Mouse (Mus musculus) activated CD4-positive, CD25-positive, alpha-beta regulatory T cell, adult 4 months (primary cell): ENCODE measurements around the gene Orai1. TPM values are rescaled to one million over a fixed set of nuclear protein-coding genes. Genes with fewer than 3 reads are reported as not detected.
A peak's percentile ranks its signal among the peaks of the same experiment; 100 is the strongest.
"Not testable (repeated sequence)": the region's sequence is repeated elsewhere in the genome, so short reads cannot be mapped to it uniquely, and the experiment has no call there.

Experiments
- ATAC-seq: one replicate; pipeline ENCODE4 v1.8.0; 2017
- polyA plus RNA-seq, 2 experiments: library from polyadenylated mRNA; unstranded; fragments of 100-300 nt; shearing (Covaris generic); gene quantifications; one replicate each; pipeline ENCODE4 v1.2.1; 2017

The Orai1 gene
- polyA plus RNA-seq = 1 to 10 TPM; 8.1 to 9.4 TPM

- ATAC-seq = peak; percentile 70
Observed at GRCm38 (mm10) chr5:123014753-123015701, at the start of gene Orai1. TSS of gene Orai1 (plus strand) at chr5:123015074.

DNA sequence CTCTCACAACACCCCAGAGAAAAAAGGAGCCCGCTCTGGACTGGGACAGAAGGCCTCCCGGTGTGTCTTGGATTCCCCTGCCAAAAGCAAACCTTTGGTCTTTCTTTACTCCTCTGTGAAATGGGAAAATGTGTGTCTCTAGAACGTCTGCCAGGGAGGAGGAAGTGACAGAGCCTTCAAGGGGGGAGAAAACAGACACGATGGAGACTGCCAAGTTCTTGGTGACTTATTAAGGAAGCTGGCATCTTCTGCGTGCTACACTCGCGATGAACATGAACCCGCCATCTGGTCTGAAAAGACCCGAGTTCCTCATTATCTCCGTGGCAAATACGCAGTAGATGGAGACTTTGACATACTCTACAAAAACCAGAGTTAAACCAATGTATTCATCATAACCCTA, 49.4 kb upstream of the Orai1 start:
- no peak for ATAC-seq

DNA sequence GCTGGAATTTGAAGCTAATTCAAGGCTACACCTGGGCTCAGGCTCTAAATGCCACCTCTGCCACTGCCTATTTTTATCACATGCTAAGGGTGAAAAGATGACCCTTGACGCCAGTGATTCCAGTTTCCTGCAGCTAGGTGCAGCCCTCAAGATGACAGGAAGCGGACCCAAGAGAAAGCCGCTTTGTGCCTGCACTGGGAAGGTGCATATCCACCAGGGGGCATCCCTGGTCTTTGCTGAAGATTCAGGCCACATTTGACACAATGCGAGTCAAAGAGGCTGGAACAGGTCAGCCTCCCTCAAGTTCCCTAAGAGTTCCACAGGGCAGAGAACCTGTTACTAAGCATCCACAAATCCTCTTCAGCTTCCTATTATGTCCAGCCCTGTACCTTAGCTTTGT, 46.6 kb upstream of the Orai1 start:
- peak; percentile 54 for ATAC-seq

DNA sequence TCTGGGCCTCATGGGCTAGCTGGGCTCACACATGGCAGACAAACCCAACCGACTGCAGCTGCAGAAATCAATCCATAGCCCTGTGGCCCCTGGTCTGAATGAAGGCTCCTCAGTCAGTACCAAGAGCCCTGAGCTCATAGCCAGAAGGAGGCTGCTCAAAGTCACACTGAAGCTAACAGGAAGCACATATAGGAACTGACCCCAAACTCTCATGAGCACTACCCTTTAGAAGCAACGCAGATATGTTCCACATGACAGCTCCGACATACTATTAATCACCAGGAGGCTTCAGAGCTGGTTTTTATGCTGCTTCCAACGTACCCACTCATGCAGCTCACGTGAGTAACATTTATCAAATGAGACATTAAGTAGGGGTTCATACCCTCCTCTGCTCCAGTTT, 44.8 kb upstream of the Orai1 start:
- no peak for ATAC-seq

GRCm38 (mm10) chr5:122971438-122971837, 43.4 kb upstream of the Orai1 start:
- no peak for ATAC-seq

DNA sequence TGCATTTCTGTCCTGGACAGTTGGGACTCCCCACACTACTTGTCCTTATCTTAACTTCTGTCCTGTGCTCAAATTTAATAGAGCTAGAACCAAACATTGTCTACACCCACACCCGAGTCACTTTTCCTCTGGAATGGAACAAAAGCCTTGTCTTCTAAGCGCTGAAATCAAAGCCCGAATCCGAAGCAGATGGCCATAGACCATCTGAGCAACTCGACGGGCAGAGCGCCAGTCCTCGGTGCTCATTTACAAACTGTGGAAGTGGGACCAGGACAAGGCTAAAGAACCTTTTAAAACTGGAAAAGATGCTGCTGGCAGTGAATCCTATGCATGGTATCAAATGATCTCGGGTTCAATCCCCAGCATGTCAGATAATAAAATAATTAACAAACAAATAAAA, 42.8 kb upstream of the Orai1 start:
- ATAC-seq = no peak

DNA sequence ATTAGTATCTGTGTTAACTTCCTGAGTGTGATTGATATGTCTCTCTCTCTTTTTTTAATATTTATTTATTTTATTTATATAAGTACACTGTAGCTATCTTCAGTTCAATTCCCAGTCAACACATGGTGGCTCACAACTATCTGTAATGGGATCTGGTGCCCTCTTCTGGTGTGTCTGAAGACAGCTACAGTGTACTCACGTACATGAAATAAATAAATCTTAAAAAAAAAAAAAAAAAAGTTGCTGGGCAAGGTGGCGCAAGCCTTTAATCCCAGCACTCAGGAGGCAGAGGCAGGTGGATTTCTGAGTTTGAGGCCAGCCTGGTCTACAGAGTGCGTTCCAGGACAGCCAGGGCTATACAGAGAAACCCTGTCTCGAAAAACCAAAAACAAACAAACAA, 40.2 kb upstream of the Orai1 start:
- not testable (repeated sequence) for ATAC-seq

DNA sequence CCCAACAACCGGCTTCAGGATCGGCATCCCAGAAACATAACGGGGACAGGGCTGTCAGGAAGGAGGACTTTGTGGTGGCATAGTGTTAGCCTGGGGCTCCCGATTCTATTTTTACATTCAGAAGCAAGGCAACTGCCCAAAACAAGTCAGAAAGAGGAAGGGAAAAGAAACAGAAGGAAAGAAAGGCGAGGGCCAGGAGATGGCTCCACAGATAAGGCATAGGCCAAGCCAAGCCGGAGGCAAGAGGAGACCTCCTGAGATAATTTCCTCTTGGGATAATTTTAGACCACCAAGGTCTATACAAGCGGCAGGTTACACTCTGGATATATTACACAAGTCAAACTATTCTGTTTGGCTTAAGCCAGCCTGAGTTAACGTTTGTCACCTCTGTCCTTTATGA, 35.9 kb upstream of the Orai1 start:
- ATAC-seq = no peak

- peak; percentile 31 for ATAC-seq
Observed at GRCm38 (mm10) chr5:122984483-122984882, 30.4 kb upstream of the Orai1 start.

GRCm38 (mm10) chr5:122985276-122985675, 29.6 kb upstream of the Orai1 start:
- ATAC-seq = no peak

DNA sequence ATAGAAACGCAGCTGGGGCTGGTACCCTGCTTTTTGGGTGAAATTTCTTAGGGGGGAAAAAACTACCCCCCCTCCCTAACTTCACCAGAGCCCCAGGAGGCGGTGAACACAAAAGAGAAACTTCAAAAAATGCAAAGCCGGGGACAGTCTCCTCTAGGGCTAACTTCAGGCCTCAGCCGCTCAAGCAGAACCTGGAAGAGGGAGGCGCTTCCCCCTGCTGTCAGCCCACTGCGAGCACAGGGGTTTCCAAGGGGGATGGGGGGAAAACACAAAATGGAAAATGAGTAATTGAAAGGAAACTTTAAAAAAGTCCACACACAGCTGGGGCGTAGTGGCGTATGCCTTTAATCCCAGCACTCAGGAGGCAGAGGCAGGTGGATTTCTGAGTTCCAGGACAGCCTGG, 28.8 kb upstream of the Orai1 start:
- no peak for ATAC-seq

GRCm38 (mm10) chr5:122987211-122988020, 27.5 kb upstream of the Orai1 start:
- no peak for ATAC-seq

DNA sequence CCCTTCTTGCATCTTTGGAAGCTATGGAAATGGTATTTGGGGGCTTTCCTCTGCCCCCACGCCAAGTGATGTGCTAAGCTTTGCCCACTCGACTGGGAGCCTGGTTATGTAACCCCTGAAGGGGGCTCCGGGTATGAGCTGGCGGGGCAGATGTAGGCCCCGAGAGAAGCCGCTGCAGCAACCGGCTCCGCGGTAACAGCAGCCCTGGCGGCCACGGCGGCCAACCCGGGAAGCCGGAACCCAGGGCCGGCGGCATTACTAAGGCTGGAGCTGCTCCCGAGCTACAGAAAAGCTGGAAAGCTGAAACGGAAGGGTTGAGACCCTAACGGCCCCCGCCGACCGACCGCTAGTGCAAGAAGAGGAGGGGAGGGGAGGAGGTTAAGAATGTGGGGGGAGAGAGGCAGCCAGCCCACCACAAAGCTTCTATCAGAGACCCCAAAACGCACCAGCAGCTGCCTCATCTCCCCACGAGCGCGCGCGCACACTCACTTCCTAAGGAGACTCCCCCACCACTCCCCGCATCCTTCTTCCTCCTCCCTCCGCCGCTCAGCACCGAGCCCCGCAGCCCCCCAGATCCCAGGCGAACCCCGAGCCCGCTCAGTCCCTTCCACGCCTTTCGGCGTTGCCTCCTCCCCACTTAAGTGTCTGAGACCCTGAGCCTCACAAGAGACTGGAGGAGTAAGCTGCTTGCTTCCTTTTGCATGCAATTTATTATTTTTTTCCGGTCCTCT, 26.7 kb upstream of the Orai1 start:
- no peak for ATAC-seq

GRCm38 (mm10) chr5:122989001-122989525, 25.8 kb upstream of the Orai1 start:
- peak; percentile 24 for ATAC-seq

DNA sequence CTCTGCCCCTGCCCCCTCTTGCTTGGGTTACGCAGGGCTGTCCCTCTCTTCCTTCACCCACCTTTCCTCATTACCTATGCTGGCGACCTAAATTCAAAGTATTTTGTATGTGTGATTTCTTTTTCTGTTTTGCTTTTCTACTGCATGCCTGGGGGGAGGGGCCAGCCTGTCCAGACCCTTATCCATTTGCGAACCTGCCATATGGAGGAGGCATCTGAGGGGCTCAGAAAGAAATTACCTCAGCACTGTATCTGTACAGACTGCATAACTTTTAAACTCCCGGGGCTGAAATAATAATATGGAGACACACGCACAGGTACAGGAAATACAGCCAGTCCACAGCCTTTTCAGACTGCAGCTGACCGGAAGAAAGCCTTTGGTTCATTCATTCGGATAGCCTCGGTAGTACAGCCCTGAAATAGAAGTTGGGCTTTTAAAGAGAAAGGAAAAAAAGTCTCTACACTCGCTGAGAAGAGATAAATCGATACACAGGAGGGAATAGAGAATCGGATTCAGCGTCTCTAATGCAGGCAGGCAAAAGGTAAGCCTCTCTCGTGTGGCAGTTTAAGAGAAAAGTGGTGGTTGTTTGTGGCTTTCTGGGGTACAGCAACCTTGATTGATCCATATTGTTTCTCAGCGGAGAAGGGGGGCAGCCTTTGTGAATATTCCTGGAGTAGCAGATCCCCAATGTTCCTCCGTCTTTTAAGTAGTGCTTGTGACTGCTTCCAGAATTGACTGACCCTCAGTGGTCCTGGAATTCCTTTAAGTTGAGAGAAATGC, 25.1 kb upstream of the Orai1 start, which contains the start of gene Kdm2b:
Gene Kdm2b, minus strand, starts transcription at position 273 of the 780 bp plus-strand sequence.
- ATAC-seq = no peak

DNA sequence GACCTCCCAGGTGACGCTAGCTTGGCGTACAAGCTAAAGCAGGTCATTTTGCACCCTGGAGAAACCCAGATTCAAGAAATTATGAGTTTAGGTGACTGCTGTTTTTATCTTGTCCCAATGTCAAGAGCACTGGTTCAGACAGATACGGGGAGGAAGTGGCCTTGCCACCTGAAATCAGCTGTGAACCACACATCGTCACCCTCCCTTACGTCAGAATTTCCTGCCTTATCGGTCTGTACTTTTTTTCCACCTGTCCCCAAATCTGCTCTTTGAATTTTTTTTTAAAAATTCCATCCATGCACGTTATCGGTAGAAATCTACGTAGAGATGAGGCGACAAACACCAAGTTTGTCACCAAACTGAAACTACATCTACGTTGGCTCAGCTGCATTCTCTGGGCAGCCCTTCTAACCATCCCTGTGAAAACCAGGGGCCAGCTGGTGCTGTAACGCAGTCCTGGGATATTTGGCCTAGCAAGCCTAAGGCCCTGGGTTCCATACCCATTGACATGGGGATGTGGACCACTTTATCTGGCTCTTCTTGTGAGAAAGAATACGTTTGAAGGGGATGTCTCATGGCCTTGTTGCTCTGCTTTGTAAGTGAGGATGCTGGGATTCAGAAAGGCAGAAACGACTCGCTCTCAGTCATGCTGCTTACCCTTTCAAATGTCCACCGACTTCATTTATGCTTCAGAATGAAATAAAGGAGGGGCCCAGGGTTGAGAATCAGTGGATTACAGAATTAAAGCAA, 24.3 kb upstream of the Orai1 start:
- peak; percentile 67 for ATAC-seq

- ATAC-seq = no peak
Observed at GRCm38 (mm10) chr5:122991350-122992004, 23.4 kb upstream of the Orai1 start.

- no peak for ATAC-seq
Observed at GRCm38 (mm10) chr5:122993811-122994210, 21.1 kb upstream of the Orai1 start.

- ATAC-seq = peak; percentile 69
Observed at GRCm38 (mm10) chr5:122994303-122994846, 20.5 kb upstream of the Orai1 start.

DNA sequence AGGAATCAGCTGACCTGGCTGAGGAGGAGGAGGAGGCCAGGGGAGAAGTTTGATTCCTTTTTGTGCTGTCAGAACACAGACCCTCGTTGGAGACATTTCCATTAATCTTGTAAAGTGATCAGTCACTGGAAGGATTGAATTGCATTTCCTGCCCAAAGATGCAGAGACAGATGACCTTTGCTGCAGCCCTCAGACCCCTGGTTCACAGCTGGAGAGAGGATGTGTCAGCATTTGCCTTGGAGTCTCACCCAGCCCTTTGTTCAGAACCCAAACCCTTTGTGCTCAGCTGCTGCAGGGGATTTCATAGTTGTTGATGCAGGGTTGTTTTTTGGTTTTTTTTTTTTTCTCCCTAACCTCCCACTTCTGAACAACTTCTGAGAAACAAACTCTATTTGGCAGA, 20.0 kb upstream of the Orai1 start:
- ATAC-seq = no peak
